Mouse (Mus musculus) frontal cortex, postnatal 25 days (tissue): Measurements from ENCODE around the gene Efna5.

ENCODE experiments used
- DNase-seq, 2 experiments: peaks; one replicate each; pipeline ENCODE4 v3.0.0; 2022; ENCODE audit warnings: low spot score in 2 of 2

Efna5 gene

GRCm38 (mm10) chr17:62657832-62658630 lies 223.1 kb downstream of the Efna5 start:
- no peak for DNase-seq

- DNase-seq: no peak
These were observed 224.1 kb downstream of the Efna5 start for GRCm38 (mm10) chr17:62657051-62657450.

- no peak for DNase-seq
These were observed 224.5 kb downstream of the Efna5 start for GRCm38 (mm10) chr17:62656591-62656990.

DNA sequence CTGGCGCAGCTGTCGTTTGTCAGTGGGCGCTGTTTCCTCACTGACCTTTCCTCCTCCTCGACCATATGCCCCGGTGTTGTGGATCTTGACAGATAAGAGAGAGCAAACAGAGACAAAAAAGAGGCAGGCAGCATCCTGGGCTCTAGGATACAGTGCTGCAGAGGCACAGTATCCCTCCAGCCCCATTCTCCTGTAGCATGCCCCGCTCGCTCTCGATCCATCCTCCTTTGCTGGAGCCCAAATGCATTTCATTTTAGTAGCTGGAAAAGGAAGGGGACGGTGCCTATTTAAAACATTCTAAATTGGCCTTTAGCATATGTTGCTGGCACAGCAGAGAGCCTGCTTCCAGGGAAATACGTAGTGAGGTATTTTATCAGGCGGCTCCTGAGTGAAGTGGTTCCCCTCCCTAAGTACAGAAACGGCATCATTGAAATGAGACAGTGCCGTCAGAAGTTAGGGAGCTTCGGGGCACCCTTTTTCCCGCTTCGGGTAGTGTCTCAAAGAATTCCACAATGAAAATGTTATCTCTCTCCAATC lies 225.2 kb downstream of the Efna5 start:
- no peak for DNase-seq

DNA sequence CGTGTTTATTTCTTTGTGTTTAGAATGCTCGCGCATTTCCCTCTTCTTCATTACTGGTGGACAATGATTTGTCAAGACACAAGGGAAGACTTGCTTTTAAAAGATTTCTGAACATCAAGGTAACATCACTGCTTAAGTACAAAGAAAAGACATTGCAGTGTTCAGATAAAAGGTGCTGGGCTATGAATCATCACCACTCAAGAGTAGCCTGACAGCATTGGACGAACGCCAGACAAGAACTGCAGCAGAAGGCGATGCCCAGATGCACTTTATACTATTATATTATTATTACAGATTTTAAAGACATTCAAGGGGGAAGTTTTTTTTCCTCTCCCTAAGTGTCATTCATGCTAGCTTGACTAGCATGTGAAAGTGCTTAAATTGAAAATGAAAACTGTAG lies 228.7 kb downstream of the Efna5 start:
- no peak for DNase-seq

- DNase-seq: no peak
These were observed 229.4 kb downstream of the Efna5 start for GRCm38 (mm10) chr17:62651696-62652095.

- no peak for DNase-seq
These were observed 231.7 kb downstream of the Efna5 start for GRCm38 (mm10) chr17:62649293-62649950.

DNA sequence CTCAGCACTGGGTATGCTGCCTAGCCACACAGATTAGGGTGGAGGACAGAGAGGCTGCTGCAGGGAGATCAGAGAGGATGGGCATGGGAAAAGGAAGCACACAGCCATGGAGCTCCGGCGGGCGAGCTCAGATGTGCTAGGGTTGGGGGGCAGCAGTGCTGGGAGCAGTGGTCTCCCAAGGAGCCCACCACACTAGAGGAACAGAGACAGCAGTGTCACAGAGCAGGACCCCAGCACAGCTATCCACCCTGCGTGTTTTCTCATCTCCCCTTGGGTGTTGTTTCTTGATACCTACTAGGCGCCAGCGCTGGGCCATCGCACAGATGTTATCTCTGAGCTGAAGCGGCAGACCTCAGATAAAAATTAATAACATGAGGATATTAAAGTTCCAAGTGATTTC lies 234.3 kb downstream of the Efna5 start:
- no peak for DNase-seq

DNA sequence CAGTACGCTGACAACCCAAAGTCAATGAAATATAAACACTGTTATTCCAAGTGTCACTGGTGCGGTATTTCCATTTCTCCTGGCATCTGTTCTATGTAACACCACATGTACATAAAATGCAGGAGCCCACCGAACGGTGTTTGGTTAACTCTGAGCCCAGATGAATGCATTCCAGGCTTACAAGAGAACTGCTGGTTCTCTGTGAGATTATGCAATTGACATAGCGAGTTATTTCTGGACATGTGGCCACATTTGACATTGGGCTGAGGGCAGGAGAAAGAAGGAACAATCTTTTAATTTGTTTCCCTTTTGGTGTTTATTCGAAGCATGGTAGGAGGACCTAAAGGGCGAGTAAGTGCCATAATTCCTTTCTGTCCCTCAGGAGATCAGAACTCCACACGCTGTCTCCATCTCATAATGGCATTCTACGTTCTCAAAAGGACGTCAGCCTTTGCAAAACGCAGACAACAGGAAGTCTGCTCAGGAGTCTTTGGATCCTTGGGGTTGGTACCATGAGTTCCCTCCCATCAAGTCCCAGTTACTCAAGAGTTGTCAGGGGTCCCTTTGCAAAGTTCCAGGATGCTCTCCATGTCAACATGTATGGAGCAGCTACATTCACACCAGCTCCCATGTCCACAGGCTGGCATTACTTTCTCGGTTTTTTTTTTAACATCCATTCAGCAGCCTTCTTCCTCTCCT lies 238.5 kb downstream of the Efna5 start:
- no peak for DNase-seq

DNA sequence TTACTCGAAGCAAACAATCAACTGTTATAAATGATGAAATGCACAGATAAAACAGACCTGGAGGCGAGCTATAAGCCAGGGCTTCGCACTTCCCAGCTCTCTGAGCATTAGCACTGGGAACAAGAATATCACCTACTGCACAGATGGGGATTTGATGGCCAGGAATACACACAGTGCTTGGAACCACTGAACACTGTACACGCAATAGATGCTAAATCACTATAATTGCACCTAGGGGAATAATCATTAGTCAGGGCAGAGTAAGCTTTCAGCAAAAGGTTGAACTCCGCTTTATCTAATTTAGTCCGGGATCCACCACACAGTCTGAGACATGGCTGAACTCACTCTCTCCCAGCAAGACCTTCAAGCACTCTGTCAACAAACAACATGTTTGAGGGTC lies 240.5 kb downstream of the Efna5 start:
- no peak for DNase-seq

DNA sequence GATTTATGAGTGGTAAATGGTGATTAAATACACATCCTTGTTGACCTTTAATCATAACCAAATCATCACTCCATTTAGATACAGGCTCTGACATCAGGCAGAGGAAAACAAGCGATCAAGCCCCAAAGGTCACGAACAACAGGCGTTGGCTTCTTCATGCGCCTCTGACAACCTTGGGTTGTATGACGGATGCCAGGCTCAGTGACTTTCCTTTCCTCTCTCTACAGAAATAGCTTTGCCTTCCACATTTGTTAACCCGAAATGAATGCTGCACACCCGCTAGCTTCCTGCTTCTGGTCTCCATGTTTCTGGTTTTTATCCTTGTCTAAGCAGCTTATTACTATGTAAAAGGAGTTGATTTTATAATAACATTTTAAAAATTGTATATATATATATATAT lies 244.2 kb downstream of the Efna5 start:
- no peak for DNase-seq

GRCm38 (mm10) chr17:62634937-62635336 lies 246.2 kb downstream of the Efna5 start:
- DNase-seq: no peak

DNA sequence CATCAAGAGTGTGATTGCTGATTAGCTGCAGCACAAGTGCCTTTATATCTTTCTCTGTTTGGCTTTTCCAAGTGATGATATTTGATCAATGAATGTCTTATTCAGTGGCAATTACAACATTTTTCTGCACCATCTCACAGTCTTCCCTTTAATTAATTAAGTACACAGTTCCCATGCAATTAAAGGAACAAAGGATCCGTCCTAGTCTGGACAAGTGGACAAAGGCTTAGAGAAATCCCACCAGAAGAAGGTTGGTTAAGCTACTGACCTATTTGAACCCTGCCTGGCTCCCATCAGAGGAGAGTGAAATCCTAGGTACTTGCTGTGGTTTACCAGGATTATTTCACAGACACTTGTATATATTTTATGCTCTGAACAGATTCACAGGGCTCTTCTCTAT lies 252.6 kb downstream of the Efna5 start:
- no peak for DNase-seq

GRCm38 (mm10) chr17:62627508-62627907 lies 253.6 kb downstream of the Efna5 start:
- DNase-seq: no peak

GRCm38 (mm10) chr17:62625646-62626020 lies 255.5 kb downstream of the Efna5 start:
- DNase-seq: no peak

- DNase-seq: no peak
These were observed 256.1 kb downstream of the Efna5 start for GRCm38 (mm10) chr17:62624804-62625645.

DNA sequence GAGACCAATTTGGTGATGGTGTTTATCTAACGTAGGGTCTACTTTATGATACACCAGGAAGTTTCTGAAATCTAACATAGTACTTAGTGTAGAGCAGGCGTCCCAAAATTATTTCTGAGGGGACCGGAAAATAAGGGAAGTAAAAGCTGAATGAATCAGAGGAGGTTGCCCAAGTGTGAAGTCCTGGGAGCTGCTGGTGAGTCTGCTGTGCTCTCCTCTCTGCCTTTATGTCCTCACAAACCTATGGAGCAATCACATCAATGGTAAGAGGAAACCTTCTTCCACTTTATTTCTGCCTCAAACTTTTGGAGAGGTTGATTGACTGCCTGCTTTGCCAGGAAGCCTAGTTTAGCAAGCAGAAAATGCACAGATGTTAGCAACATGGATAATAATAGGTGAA lies 257.9 kb downstream of the Efna5 start:
- no peak for DNase-seq

DNA sequence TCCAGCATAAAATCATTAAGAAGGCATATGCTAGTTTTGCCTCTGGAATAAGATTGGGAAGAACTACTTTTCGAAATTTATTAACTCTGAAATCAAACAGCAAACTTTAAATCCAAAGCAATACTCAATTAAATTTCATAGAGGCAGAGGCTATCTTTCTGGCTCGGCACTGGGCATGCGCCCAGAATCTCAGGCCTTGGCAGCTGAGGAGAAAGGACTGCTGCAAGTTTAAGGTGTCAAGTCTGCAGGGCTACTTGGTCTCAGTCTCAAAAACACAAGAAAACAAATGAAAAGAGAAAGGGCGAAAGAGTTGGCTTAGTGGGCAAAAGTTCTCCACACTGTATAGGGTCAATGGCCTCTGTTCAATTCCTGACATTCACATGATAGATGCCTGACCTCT lies 258.6 kb downstream of the Efna5 start:
- DNase-seq: no peak

DNA sequence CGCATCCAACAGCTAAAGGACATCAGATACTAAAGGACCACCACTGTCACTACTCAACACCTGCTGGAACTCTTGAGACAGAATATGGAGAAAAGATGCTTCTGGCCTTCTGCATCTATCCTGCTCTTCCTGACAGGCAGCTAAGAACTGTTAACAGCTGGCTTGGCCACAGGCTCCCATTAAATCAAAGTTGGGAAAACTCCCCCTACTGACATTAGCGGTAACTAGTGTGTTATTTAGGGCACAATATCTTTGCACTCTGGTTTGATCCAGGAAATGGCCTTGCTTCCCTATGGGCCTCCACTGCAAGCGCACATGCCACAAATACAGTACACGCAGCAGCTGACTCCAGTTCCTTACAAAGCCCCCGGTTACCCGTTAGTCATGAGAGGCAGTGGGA lies 266.0 kb downstream of the Efna5 start:
- no peak for DNase-seq

GRCm38 (mm10) chr17:62614708-62615107 lies 266.4 kb downstream of the Efna5 start:
- DNase-seq: no peak

DNA sequence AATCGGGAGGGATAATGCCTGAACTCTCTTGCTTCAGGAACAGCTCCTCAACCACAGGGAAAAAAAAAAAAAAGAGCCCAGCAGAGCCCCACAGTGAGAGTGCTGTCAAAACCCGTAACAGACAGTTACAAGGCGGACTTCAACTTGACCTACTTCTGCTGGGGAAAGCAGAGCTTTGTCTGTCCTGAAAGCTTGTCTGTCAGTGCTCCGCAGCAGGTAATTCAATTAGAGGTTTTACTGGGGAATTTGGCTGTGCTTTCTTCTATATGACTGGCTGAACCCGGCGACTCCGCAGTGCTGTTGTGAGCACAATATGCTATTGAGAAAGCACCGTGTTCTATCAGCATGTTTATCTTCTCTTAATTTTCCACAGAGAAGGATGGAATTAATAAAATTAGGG lies 266.9 kb downstream of the Efna5 start:
- no peak for DNase-seq

DNA sequence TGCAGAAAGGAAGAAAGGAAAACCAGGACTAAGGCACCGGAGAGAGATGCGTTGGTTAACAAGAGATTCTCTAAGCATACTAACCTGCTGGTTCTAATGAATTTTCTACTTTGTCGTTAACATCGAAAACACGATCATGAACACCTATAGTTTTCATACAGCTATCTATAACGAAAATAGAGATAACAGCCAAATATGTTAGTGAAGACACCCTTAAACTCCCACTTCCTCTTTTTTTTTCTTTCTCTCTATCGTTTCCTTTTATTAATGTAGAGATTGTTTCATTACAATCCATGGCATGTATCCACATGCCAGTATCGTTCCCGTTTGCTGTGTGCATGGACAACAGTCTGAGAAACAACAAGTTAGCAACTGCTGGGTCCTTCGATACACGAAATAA lies 267.9 kb downstream of the Efna5 start:
- DNase-seq: no peak
